Mouse (Mus musculus): ENCODE results near the gene Gm4302.
A peak's percentile ranks its signal among the peaks of the same experiment; 100 is the strongest.
"Not testable (repeated sequence)": the region's sequence is repeated elsewhere in the genome, so short reads cannot be mapped to it uniquely, and the experiment has no call there.

Gm4302 gene

GRCm38 (mm10) chr10:100340536-100340935, at the start of gene Gm4302:
Gene Gm4302 (plus strand): TSS chr10:100340836.
- not testable (repeated sequence) for DNase-seq (ENCODE audit: low spot score)

GRCm38 (mm10) chr10:100296105-100296504, 44.5 kb upstream of the Gm4302 start:
- no peak for DNase-seq (ENCODE audit: low spot score)

DNA sequence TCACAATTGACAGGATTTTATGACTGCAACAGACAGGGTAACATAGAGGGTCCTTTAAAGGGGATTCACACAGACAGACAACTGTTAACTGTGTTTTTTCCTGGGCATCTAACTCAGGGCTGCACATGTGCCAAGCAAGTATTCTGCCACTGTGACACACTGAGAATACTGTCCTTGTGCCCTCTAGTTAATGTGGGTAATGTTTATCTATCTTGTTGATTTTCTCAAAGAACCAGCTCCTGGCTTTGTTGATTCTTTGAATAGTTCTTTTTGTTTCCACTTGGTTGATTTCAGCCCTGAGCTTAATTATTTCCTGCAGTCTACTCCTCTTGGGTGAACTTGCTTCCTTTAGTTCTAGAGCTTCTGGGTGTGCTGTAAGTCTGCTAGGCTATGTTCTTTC, 40.5 kb upstream of the Gm4302 start:
- DNase-seq (ENCODE audit: low spot score), result not testable (repeated sequence)

DNA sequence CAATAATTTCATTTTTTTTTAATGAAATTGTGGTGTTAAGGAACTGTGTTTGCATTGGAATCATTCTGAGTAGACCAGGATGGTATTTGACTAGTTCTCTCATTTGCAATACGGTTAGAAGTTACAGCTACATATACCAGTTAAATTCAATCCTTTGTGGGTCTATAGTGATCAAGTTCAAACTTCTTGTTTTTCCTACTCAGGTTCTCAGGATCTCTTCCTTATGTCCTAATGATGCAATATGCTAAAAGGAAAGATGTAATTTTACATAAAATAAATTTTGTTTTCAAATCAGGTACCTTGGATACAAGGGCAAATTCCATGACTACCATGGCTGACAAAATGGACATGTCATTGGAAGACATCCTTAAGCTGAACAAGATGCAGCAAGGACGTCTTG, 5.3 kb upstream of the Gm4302 start, which contains the start of gene Gm4301:
TSS of gene Gm4301 (plus strand) at position 301 of the 400 bp plus-strand sequence.
- not testable (repeated sequence) for DNase-seq (ENCODE audit: low spot score)

- DNase-seq (ENCODE audit: low spot score), result not testable (repeated sequence)
These were observed 5.0 kb downstream of the Gm4302 start, which contains the start of gene Gm4303 for GRCm38 (mm10) chr10:100345672-100346071. Gene Gm4303 (plus strand): TSS chr10:100345972.

DNA sequence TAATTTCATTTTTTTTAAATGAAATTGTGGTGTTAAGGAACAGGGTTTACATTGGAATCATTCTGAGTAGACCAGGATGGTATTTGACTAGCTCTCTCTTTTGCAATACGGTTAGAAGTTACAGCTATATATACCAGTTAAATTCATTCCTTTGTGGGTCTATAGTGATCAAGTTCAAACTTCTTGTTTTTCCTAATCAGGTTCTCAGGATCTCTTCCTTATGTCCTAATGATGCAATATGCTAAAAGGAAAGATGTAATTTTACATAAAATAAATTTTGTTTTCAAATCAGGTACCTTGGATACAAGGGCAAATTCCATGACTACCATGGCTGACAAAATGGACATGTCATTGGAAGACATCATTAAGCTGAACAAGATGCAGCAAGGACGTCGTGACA, 10.2 kb downstream of the Gm4302 start, which contains the start of gene Gm4305:
TSS of gene Gm4305 (plus strand) at position 301 of the 400 bp plus-strand sequence.
- DNase-seq (ENCODE audit: low spot score), result not testable (repeated sequence)

DNA sequence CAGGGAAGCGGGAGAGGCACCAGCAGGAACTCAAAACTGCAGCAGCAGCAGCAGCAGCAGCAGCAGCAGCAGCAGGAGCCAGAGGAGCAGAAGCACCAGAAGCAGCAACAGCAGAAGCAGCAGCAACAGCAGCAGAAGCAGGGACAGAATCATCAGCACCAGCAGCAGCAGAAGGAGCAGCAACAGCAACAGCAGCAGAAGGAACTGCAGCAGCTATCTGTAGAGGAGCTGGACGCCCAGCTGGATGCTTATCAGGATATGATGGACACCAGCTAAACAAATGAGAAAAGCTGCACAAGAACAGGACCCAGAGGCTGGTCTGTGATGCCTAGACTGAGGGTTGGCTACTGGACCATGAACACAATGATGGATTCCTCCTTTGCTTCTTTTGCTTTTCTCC, 16.2 kb downstream of the Gm4302 start:
- peak; percentile 20 for DNase-seq (ENCODE audit: low spot score)

- DNase-seq (ENCODE audit: low spot score), result not testable (repeated sequence)
These were observed 20.4 kb downstream of the Gm4302 start, which contains the start of gene Gm4307 for GRCm38 (mm10) chr10:100361038-100361437. Gene Gm4307 (plus strand): TSS chr10:100361338.

DNA sequence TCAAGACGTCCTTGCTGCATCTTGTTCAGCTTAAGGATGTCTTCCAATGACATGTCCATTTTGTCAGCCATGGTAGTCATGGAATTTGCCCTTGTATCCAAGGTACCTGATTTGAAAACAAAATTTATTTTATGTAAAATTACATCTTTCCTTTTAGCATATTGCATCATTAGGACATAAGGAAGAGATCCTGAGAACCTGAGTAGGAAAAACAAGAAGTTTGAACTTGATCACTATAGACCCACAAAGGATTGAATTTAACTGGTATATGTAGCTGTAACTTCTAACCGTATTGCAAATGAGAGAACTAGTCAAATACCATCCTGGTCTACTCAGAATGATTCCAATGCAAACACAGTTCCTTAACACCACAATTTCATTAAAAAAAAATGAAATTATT, 41.8 kb downstream of the Gm4302 start, which contains the start of gene Gm4312:
TSS of gene Gm4312 (minus strand) at position 101 of the 400 bp plus-strand sequence.
- DNase-seq (ENCODE audit: low spot score), result not testable (repeated sequence)
